Mouse (Mus musculus) C2C12 (cell line): Measurements from ENCODE around the gene Foxp1.

Experiments
- CEBPB ChIP-seq: IDR thresholded peaks from one replicate; pipeline ENCODE4 v1.6.1; 2011; ENCODE audit warnings: low read depth, mild to moderate bottlenecking, control low read depth, moderate library complexity
- USF1 ChIP-seq: IDR thresholded peaks from one replicate; pipeline ENCODE4 v1.6.1; 2011; ENCODE audit warnings: low read depth, mild to moderate bottlenecking, control low read depth, moderate library complexity

- TF ChIP-seq USF1 (no peak), CEBPB (peak; percentile 16)
Measured at GRCm38 (mm10) chr6:99146400-99146905, 376.1 kb downstream of the Foxp1 start.
